Mouse (Mus musculus): ENCODE results near the gene Chaf1a. TPM values are rescaled to one million over a fixed set of nuclear protein-coding genes. Genes with fewer than 3 reads are reported as not detected.

The Chaf1a gene
- total and polyA plus RNA-seq, 2 experiments from 2014 or later, result 4.6 to 5.9 TPM

DNA sequence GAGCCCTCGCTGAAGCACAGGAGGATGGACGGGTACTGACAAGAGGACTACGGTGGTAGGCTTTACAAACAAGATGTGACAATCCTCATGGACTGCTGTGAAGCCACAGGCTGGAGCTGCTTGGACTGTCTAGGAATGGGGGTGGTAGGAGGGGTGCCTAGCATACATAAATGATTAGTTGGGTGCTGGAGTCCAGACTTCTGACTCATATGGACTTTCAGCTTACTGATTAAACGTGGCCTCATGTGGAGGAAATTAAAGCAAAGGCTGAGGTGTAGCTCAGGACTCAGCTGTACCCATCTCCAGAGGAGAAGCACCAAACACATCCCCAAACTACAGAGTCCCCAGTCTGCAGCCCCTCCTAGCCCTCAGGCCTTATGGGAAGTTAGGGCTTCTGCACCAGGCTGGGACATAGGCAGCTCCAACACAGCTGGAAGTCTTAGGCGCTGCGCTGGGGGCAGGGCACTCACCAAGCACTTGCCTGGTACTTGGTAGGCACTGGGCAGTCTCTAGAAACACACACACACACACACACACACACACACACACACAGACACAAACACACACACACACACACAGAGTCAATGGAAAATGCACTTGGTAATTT lies 8.0 kb upstream of the Chaf1a start:
- Histone ChIP-seq H3K4me3 (ENCODE audit: low read depth, low read length) (no peak overlapping the region), H3K36me3 (ENCODE audit: insufficient read depth) (peaks cover 12% of the 10 kb centered on the region), H3K9me3 (ENCODE audit: low read length) (no peaks in the 10 kb centered on the region), H3K4me2 (ENCODE audit: low read depth) (no peak overlapping the region), H3K27me3 (ENCODE audit: insufficient read depth, low read length) (no peaks in the 10 kb centered on the region), H3K27ac (ENCODE audit: low read depth, low read length) (no peak overlapping the region), H3K4me1 (ENCODE audit: insufficient read depth) (peaks cover 2% of the 10 kb centered on the region; the same call in 1 of the 2 replicates), H3K9ac (no peak overlapping the region)
- TF ChIP-seq CTCF (IDR thresholded peaks at IDR 0.05; ENCODE audit: low read depth), result no peak
- ATAC-seq (no peak), DNase-seq (no peak)
- 76% methylated on average over 6 of the region's 6 CpGs for WGBS

DNA sequence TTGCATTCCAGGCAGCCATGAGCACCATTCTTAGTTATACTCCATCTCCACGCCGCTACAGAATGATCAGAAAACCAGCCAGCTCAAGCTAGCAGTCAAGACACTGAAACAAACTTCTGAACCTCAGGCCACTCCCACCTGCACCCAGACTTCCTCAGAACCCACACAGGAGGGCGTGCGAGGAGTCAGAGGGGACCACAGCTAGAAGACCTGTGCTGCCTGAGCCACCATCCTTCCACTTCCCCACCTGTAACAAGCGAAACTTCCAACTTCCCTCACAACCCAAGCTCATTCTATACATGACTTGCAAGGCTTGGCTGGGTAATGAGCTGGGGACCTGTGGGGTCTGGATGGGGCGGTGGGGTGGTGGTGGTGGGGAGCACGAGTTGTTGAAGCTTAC lies 7.4 kb upstream of the Chaf1a start:
- ATAC-seq (no peak), DNase-seq (no peak)
- H3K9me3 ChIP-seq (ENCODE audit: low read length), result no peaks in the 10 kb centered on the region
- H3K4me2 ChIP-seq (ENCODE audit: low read depth), result no peak overlapping the region
- H3K4me3 ChIP-seq (ENCODE audit: low read depth, low read length), result no peak overlapping the region
- peaks cover 12% of the 10 kb centered on the region for H3K36me3 ChIP-seq (ENCODE audit: insufficient read depth)
- WGBS, result 77% methylated on average over 7 of the region's 7 CpGs
- no peak for TF ChIP-seq CTCF (IDR thresholded peaks at IDR 0.05; ENCODE audit: low read depth)
- H3K9ac ChIP-seq, result peak overlapping the region; percentile 6; the same call in 1 of the 2 replicates
- H3K4me1 ChIP-seq (ENCODE audit: insufficient read depth), result peaks cover 2% of the 10 kb centered on the region; the same call in 1 of the 2 replicates
- no peak overlapping the region for H3K27ac ChIP-seq (ENCODE audit: low read depth, low read length)
- no peaks in the 10 kb centered on the region for H3K27me3 ChIP-seq (ENCODE audit: insufficient read depth, low read length)

DNA sequence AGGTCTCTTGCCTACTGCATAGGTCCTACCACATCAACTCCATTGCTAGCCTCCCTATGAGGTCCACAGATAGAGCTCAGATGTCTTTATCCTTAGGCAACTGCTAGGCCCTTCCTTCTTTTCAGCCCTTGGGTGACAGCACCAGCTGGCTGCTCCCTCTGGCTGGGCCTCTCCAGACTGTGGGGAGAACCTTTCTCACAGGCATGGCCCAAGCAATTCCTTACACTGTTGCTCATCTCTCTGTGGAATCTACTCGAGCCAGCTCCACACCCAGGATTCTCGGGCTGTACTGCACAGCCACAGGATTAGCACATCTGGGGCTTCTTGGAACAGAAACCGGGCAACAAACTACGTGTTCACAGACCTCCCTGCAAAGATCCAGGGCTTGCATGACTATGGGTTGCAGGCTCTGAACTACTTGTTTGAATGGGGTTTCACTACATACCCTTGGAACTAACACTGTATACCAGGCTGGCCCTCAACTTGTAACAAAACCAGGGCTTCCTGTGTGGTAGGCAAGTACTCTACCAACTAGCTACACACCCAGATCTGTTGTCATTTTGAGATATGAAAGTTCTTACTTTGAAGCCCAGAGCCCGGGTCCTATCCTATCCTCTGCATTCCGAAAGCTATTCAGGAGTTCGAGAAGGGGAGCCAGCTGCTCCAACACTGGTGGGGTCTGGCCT lies 6.1 kb upstream of the Chaf1a start:
- Histone ChIP-seq H3K27me3 (ENCODE audit: insufficient read depth, low read length) (no peaks in the 10 kb centered on the region), H3K9ac (no peak overlapping the region), H3K4me2 (ENCODE audit: low read depth) (no peak overlapping the region), H3K36me3 (ENCODE audit: insufficient read depth) (peaks cover 12% of the 10 kb centered on the region), H3K4me1 (ENCODE audit: insufficient read depth) (peaks cover 2% of the 10 kb centered on the region; the same call in 1 of the 2 replicates), H3K4me3 (ENCODE audit: low read depth, low read length) (no peak overlapping the region), H3K27ac (ENCODE audit: low read depth, low read length) (no peak overlapping the region), H3K9me3 (ENCODE audit: low read length) (no peaks in the 10 kb centered on the region)
- ATAC-seq, result no peak
- TF ChIP-seq CTCF (IDR thresholded peaks at IDR 0.05; ENCODE audit: low read depth), result no peak
- no peak for DNase-seq
- WGBS, result 91% methylated on average over 7 of the region's 7 CpGs

GRCm38 (mm10) chr17:56034726-56035100 lies 5.5 kb upstream of the Chaf1a start:
- DNase-seq, result no peak
- H3K4me2 ChIP-seq (ENCODE audit: low read depth), result no peak overlapping the region
- peaks cover 12% of the 10 kb centered on the region for H3K36me3 ChIP-seq (ENCODE audit: insufficient read depth)
- no peak overlapping the region for H3K9ac ChIP-seq
- WGBS, result 91% methylated on average over 6 of the region's 6 CpGs
- no peak overlapping the region for H3K27ac ChIP-seq (ENCODE audit: low read depth, low read length)
- TF ChIP-seq CTCF (IDR thresholded peaks at IDR 0.05; ENCODE audit: low read depth), result no peak
- H3K27me3 ChIP-seq (ENCODE audit: insufficient read depth, low read length), result no peaks in the 10 kb centered on the region
- no peaks in the 10 kb centered on the region for H3K9me3 ChIP-seq (ENCODE audit: low read length)
- no peak for ATAC-seq
- no peak overlapping the region for H3K4me3 ChIP-seq (ENCODE audit: low read depth, low read length)
- peaks cover 2% of the 10 kb centered on the region; the same call in 1 of the 2 replicates for H3K4me1 ChIP-seq (ENCODE audit: insufficient read depth)

- Histone ChIP-seq H3K4me2 (ENCODE audit: low read depth) (peak overlapping the region; percentile 53), H3K4me3 (ENCODE audit: low read depth, low read length) (no peak overlapping the region; the same call in 1 of the 2 replicates), H3K27me3 (ENCODE audit: insufficient read depth, low read length) (no peaks in the 10 kb centered on the region), H3K4me1 (ENCODE audit: insufficient read depth) (peaks cover 2% of the 10 kb centered on the region; the same call in 1 of the 2 replicates), H3K9ac (0 out of 2 replicates have a peak overlapping the region, but pooled peaks have one; percentile 68), H3K36me3 (ENCODE audit: insufficient read depth) (peaks cover 12% of the 10 kb centered on the region), H3K27ac (ENCODE audit: low read depth, low read length) (no peak overlapping the region), H3K9me3 (ENCODE audit: low read length) (no peaks in the 10 kb centered on the region)
- no peak for TF ChIP-seq CTCF (IDR thresholded peaks at IDR 0.05; ENCODE audit: low read depth)
- 81% methylated on average over 4 of the region's 4 CpGs for WGBS
- DNase-seq (no peak), ATAC-seq (no peak)
These were observed 5.0 kb upstream of the Chaf1a start for GRCm38 (mm10) chr17:56035216-56035615.

DNA sequence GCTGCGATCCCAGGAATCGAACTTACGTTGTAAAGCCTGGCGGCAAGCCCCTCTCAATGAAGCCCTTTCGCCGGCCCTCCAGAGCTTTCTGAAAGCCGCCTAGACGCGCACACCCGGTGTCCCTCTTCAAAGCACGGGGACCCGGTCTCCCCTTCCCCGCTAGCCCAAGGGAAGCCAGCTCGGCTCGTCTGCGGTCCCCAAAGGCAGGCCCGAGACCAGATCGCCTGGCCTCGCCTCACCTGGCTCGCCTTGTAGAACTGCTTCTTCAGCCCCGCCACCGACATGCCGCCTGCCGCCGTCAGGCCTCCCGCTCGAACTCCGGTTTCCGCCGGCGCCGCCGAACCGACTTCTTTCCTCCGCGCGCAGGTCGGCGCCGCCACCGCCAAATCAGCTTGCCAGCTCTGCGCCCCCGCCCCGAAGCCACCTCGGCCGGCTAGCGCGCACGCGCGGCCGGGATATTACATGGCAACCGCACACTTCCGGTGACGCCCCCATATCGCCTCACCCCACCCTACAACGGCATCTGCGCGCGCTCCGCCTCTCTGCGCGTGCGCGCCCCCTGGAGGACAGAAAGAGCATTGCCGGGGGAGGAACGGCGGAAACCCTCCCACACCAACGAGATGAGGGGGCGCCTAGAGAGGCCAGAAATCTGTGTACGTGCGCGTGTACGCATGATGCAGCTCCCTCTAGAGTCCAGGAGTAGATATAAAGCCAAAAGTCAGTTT lies 3.9 kb upstream of the Chaf1a start, which contains the start of gene Sh3gl1:
Sh3gl1 (minus strand) TSS at position 460 of the 725 bp plus-strand sequence.
- Histone ChIP-seq H3K27me3 (ENCODE audit: insufficient read depth, low read length) (no peaks in the 10 kb centered on the region), H3K4me3 (ENCODE audit: low read depth, low read length) (peak within 1 kb of the TSS; percentile 71), H3K4me1 (ENCODE audit: insufficient read depth) (peaks cover 8% of the 10 kb centered on the region; the same call in 1 of the 2 replicates), H3K27ac (ENCODE audit: low read depth, low read length) (peak within 1 kb of the TSS; percentile 82), H3K4me2 (ENCODE audit: low read depth) (peak within 1 kb of the TSS; percentile 53), H3K9me3 (ENCODE audit: low read length) (no peaks in the 10 kb centered on the region), H3K36me3 (ENCODE audit: insufficient read depth) (peaks cover 9% of the 10 kb centered on the region), H3K9ac (peak within 1 kb of the TSS; percentile 68)
- under 1% methylated on average over 74 of the region's 74 CpGs for WGBS
- peak; percentile 100 for DNase-seq
- TF ChIP-seq CTCF (IDR thresholded peaks at IDR 0.05; ENCODE audit: low read depth), result peak; percentile 100
- ATAC-seq, result peak; percentile 91
